Mouse (Mus musculus): Measurements from ENCODE around the gene Ube2z.
"Not testable (repeated sequence)": the region's sequence is repeated elsewhere in the genome, so short reads cannot be mapped to it uniquely, and the experiment has no call there.

Gene Ube2z

DNA sequence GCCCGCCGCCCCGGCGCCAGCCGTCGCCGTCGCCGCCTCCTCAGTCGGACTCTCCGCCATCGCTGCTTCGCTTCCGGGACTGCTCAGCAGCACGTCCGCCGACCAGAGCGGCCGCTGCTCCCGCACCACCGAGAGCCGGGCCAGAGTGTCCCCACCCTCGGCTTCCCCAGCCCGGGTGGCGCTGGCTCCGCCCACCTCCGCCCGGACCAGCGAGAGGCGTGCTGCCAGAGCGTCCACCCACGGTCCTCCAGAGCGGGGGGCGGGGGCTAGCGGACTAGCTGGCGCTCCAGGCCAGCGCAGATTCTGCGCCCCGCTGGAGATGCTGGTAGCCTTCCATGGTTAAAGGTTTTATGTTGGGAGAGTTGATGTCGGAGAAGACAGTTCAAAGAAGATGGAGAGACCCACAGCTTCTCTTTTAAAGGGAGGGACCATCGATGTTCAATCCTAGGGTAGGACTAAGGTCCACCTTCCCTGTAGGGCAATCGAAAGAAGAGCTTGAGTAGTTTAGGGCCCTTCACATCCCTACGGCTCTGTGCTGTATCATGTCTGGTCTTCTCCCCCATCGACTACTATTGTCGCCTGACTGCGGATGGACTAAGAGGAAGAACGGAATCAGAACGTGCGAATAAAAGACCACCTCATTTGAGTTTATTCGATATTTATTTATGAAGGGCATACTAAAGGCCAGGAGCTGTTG lies at the start of gene Ube2z:
Gene Ube2z (minus strand): TSS at position 174 of the 697 bp plus-strand sequence.
- DNase-seq (ENCODE audit: low read depth, low spot score) = peak; percentile 87

DNA sequence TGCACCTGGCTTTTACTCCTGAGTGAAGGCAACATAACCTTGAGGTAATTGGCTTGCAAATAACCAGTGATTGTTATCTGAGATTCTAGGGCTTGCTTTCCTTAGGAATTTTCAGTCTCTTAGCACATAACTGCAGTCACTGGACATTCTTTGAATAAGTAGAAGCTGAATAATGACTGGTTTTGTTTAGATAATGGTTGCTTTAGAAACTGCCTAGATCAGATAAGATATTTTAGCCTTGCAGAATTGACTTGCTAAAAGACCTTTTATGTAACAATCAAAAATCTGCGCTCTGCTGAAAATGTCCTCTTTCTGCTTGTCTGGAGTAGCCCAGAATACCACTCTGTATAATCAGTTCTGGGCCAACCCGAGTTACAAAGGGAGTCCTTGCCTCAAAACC lies 48.9 kb upstream of the Ube2z start:
- no peak for DNase-seq (ENCODE audit: low read depth, low spot score)

DNA sequence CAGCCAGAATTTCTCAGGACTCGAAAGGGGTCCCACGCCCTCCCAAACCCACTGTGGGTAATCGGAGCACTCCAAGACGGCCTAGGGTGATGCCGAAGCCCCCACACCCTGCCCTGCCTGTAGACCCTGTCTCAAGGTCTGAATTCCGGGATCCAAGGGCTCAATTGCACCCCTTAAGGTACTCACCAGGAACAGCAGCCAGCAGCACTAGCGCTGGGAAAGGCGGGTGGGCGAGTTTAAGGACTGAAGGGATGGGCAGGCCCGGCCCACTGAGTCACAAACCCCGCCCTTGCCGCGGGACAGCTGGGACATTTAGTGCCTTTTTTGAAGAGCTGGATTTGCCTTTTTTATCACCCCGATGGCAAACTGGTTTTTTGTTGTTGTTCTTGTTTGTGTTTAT lies 46.6 kb upstream of the Ube2z start, which contains the start of gene Calcoco2:
Gene Calcoco2 (minus strand): TSS at position 214 of the 400 bp plus-strand sequence.
- DNase-seq (ENCODE audit: low read depth, low spot score) = peak; percentile 86

DNA sequence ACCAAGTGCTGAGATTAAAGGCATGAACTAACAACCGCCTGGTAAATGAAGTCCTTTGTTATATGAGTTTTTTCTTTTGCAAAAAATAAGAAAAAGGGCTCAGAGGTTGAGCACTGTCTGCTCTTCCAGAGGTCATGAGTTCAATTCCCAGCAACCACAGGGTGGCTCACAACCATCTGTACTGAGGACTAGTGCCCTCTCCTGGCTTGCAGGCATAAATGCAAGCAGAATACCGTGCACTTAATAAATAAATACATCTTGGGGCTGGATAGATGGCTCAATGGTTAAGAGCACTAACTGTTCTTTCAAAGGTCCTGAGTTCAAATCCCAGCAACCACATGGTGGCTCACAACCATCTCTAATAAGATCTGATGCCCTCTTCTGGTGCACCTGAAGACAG lies 45.8 kb upstream of the Ube2z start:
- not testable (repeated sequence) for DNase-seq (ENCODE audit: low read depth, low spot score)

DNA sequence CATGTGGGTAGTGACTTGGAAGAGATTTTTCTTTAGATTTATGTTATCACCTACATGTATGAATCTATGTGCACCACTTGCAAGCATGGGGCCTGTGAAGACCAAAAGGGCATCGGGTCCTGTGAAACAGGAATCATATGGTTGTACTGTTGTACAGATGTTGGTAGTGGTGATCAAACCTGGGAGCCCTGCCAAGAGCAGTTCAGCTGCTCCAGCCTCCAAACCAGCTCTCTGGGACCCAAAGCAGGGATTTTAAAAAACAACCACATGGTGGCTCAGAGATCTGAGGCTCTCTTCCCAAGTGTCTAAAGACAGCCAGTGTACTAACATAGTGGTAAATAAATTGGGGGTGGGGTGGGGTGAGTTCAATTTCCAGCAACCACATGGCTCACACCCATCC lies 43.2 kb upstream of the Ube2z start:
- DNase-seq (ENCODE audit: low read depth, low spot score) = no peak

DNA sequence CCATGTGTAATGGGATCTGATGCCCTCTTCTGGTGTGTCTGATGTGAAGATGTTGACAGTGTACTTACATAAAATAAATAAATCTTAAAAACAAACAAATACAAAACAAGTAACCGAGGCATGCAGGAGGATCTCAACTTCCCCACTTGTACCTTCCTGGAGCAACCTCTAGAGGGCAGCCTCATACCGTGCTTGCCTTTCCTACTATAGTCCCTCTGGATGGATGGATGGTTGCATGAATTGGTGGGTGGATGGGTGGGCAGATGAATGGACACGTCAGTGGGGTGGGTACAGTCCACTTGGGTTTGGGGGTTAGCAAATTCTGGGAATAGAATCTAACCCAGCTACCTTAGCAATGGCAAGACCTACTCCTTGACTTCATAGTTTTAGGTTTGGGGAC lies 28.2 kb upstream of the Ube2z start:
- no peak for DNase-seq (ENCODE audit: low read depth, low spot score)

DNA sequence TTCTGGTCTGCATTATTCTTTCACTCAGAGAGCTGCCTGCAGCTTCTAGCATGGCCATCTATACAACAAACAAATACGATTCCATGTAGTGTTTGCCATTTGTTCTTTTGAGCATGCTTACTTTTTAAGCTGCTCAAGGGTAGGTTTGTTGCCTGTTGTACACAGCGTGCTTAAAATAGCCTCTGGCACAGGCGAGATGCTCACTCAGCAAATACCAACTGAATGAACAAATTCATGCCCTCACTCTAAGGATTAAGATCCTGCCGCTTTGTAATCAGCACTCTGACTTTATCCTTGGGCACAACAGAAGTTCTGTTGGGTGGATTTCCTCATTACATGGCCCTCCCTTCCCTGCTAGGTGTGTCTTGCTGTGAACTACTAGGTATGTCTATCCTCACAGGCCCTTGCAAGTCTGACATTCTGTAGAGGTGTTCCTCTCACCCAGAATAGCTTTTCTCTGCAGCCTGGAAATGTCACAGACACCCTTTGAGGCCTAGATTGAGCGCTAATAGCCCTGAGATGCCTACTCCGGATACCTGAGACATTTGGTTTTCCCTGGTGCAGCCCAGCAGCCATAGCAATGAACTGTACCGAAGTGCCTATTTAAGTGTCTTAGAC lies 27.6 kb upstream of the Ube2z start:
- no peak for DNase-seq (ENCODE audit: low read depth, low spot score)

DNA sequence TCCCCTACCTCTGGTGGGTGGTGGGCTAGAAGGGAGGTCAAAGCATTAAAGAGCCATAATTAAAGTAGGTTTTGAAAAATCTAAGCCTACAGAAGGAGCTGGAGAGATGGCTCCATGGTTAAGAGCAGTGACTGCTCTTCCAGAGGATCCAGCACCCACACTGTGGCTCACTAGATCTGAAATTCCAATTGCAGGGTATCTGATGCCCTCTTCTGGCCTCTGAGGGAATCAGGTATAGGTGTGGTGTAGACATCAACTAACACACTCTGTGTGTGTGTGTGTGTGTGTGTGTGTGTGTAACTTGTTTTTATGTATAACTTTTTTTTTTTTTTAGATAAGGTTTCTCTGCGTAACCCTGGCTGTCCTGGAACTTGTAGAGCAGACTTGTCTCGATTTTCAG lies 25.9 kb upstream of the Ube2z start:
- no peak for DNase-seq (ENCODE audit: low read depth, low spot score)

DNA sequence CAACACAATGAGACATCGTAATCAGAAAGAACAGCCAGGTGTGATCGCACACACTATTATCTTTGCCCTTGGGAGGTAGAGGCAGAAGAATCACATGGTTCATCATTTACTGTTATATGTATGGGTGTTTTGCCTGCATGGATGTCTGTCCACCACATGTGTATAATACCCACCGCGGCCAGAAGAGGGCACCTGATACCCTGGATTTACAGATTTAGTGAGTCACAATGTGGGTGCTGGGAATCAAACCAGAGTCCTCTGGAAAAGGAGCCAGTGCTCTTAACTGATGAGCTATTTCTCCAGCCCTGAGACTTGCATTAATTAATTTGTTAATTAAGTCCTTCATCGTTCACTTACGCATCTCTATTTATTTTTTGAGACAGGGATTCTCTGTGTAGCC lies 22.8 kb upstream of the Ube2z start:
- no peak for DNase-seq (ENCODE audit: low read depth, low spot score)

DNA sequence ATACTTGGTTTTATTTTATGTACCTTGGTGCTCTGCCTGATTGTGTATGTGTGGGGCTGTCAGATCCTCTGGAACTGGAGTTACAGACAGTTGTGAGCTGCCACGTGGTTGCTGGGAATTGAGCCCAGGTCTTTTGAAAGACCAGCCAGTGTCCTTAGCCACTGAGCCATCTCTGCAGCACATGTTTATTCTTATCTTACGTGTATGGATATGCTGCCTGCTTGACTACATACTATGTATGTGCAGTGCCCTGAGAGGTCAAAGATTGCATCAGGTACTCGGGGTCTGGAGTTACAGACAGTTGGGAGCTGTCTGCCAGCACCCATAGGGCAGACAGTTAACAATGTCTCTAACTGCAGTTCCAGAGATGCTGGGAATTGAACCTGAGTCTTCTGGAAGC lies 17.5 kb upstream of the Ube2z start:
- no peak for DNase-seq (ENCODE audit: low read depth, low spot score)

DNA sequence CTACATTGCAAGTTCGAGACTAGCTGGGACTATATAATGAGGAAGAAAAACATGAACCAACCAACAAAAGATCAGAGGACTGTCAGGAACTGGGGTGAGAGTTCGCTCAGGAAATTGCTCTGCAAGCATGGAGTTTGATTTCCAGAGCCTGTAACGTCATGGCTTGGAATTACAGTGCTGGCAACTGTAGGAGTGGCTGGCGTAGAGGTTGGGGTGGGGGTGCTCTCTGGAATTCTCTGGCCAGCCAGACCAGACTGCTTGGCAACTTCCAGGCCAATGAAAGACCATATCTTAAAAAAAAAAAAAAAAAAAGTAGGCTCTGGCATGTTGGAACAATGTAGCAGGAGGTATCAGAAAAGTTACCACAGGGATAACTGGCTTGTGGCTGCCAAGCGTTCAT lies 15.5 kb upstream of the Ube2z start:
- no peak for DNase-seq (ENCODE audit: low read depth, low spot score)

DNA sequence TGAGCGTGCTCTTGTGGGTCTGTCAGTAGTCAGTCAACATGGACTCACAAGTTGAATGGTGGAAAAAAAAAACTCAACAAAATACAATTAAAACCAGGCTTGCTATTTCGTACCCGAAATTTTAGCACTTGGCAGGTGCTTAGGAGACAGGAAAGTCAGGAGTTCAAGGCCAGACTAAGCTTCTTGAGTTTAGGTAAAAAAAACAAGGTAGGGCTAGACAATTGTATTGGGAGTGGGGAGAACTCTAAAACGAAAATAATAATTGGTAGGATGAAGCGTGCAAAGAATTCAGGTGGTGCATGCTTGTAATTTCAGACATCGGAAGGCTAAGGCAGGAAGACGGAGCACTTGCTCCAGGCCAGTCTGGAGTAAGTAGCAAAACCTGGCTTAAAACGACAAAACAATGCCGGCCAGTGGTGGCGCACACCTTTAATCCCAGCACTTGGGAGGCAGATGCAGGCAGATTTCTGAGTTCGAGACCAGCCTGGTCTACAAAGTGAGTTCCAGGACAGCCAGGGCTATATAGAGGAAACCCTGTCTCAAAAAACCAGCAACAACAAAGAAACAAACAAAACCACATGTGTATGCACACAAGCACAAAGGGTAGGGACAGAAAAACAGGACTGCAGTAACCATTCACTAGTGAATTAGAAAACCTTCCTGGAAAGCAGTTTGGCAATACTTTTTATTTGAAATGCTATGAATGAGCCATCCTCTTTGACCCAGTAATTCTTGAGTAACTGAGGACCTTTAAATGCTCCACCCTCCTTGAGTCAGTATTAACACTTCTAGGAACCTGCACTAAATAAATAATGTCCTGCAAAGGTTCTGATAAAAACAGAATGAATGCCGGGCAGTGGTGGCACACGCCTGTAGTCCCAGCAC lies 11.3 kb upstream of the Ube2z start:
- no peak for DNase-seq (ENCODE audit: low read depth, low spot score)

DNA sequence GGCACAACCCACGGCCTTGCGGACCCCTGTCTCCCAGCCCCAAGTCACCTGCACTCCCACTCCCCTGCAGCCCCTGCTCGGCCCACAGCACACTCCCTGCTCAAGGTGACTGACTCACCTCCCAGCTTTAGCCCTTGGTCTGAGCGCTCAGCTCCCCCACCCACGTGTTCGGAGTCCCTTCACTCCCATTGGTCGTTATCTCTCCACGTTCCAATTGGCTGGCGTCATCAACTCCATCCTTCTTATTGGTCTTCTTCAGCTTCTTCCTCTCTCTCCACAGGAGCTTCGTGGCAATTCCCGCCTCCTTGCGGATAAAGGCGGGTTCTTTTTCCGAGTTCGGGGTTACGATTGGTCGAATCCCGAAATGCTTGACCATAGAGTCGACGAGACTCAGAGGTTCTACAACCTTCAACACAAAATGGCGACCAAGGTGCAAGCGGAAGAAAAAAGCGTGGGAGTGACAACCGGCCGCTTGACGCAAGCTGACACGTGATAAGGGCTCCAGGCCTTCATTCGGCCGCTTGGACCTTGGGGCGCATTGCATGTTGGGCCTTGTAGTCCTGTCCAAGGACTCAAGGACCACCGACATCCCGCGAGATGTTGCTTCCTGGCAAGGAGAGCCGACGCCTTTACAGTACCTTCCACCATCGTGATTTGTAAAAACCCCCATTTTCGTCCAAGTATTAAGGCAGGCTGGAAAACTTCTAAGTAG lies 10.5 kb upstream of the Ube2z start, which contains the start of gene Atp5g1:
Gene Atp5g1 (minus strand): TSS at position 162 of the 712 bp plus-strand sequence.
- DNase-seq (ENCODE audit: low read depth, low spot score) = peak; percentile 100

DNA sequence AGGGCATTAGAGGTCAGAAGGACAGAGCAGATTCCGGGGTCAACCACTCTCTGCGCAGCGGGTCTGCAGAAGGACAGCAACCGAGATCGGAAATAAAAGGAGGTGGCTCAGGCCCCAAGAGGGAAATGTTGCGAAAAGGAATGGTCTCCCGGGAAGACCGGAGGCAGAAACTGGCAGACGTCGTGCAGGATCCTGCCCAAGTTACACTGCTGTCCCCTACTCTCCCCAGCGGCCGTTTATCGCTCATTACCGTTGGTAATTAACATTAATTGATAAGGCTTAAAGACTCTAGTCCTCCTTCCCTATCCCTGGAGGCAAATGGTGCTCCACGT lies 10.0 kb upstream of the Ube2z start:
- no peak for DNase-seq (ENCODE audit: low read depth, low spot score)

DNA sequence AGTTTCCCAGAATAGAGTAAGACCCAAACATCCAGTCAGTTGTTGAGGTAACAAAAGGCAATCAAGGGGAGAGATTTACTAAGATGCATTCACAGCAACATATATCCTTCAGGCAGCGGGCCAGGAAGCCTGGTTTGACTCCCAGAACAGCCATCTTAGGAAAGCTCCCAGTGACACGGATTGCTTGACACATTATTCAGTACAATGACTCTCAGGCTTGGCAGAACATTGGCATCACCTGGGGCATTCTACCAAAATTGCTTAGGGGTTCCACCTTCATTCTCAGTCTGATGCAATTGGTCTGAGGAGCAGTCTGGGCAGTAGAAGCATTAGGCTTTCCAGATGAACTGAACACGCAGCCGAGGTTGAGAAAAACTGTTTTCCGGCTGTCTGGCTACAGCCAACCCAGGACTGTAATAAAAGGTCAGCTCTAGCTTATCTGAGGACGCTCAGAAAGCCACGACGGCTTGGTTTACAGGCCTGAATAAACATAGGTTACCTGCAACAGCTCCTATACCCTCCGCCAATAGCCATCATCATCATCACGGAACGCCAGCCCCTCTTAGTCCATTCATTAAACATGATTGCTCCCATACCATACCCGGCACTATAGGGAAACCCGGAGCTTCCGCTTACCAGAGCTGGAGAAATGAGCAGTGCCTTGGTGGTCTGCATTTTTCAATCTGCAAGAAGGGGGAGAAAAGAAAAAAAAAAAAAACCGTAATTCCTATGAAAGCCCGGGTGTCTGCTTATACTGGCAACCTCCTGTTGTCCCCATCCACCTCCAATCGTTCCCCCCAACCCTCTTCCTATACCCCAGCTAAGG lies 9.4 kb upstream of the Ube2z start:
- no peak for DNase-seq (ENCODE audit: low read depth, low spot score)

DNA sequence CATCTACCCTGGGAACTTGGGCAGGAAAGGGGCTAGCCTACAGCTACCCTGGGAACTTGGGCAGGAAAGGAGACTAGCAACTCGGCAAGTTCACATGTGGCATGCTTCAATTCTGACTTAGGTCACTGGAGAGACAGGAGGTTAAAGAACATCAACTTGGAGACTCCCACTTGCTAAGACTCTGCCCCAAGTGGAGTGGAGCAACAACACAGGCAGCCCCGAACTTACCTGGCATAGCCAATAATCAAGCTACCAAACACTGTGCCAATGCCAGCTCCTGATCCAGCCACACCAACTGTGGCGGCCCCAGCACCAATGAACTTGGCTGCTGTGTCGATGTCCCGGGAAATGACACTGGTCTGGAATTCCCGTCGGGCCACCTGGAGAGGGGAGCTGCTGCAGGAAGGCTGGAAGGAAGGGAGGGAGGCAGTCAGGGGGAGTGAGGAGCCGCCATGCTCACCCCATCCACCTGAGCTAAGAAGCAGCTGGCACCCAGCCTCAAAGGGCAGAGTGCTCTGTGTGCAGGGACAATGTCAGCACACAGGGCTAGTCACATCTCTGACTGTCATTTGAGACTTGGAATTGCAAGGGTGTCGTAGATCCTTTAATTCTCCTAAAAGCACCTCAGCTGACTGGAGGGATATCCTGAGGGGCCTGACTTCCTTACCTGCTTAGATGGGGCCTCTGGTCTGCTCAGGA lies 8.3 kb upstream of the Ube2z start:
- no peak for DNase-seq (ENCODE audit: low read depth, low spot score)

DNA sequence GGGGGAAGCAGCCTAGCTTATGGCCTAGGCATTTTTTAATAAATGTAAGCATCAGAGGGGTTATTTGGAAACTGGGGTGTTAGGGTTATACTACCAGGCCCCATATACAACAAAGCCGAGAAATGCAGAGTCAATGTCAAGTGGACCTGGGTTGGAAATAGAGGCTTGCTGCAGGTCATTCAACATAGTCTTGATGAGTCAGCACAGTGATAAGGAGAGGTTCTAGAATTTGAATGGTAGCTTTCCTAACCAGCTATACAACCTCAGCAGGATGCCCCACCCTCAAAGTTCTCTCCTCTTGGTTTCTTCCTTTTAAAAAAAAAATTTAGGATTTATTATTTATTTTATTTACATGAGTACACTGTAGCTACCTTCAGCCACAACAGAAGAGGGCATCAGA lies 5.8 kb upstream of the Ube2z start:
- DNase-seq (ENCODE audit: low read depth, low spot score) = no peak

DNA sequence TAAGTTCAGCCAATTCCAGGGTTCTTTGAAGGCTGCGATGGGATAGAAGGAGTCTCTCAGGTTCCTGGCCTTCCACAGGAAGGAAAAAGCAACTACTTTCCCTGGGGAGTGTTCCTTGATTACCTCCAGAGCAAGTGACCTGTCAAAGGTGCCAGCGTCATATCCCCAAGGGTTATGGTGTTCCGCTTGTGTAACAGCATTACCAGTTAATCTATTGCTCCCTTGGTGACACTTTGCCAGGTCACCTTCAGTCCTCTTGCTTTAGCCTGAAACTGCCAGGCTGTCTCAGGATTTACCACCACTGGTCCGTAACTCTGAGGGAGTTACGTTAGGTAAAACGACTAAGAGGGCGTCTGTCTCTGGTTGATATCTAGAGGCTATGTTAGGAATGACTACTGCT lies 5.2 kb upstream of the Ube2z start:
- DNase-seq (ENCODE audit: low read depth, low spot score) = no peak

DNA sequence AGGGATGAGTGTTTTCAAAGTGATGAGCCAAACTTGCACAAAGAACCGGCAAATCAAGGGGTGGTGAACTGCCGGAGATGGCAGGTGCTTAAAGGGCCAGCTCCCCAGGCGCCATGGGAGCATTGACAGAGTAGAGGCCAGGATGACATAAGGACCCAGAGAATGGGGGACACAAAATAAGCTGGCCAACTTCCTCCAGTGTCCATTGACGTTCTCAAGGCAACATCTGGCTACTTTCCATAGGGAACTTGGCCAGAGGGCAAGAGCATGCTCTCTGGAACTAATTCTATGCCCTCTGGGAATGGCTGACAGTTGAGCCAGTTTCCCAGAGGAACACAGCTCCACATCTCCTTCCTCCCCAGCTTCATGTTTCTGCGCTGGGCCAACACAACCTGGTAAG lies 3.0 kb upstream of the Ube2z start:
- no peak for DNase-seq (ENCODE audit: low read depth, low spot score)

DNA sequence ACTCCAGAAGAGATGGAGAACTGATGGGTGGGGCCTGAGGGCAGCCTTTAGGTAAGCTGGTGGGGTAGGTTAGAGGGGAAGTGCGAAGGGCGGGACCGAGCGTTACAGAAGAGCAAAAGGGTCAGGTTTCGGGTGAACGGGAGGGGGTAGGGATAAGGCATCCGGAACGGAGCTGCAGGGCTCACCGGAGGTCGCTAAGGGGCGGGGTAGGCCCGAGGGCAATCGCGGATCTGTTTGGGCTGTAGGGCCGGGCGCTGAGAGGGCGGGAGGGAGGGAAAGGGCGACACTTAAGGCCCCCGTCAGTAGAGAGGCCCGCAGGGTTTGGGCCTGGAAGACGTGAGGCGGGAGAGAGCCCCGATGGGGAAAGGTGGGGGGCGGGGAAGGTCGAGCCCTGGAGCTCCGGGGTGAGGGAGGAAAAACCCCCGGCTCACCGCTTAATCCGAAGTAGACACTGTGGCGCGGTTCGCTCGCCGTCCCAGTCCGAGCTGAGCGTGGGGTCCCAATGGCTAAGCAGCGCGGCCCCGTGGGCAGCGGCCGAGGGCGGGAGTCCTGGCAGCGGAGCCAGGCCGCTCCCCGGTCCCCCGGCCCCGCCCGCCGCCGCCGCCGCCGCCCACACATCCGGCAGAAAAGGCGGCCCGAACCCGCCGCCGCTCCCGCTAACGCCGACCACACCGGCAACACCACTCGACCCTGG lies 520 bp downstream of the Ube2z start:
- DNase-seq (ENCODE audit: low read depth, low spot score) = peak; percentile 84
